Mouse (Mus musculus): ENCODE results near the gene Fam234b.

DNA sequence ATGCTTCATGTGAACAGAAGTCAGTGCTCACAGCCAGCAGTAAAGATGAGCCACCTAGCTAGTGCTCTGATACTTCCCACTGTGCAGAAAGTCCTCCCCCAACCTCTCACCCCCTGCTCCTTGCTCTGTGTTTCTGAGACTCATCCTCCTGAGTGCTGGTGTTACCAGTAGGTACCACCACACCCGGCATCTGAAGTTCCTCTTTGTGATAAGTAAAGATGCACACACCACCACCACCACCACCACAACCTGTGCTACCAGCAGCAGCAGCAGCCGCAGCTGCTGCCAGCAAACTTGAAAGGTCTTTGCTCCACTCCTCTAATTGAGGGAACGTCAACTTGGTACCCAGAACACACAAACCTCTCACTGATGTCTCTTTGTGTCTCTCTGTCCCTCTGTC lies 69.4 kb downstream of the Fam234b start:
- no peak for TF ChIP-seq ZC3H11A (IDR thresholded peaks at IDR 0.05; ENCODE audit: borderline replicate concordance, low read depth, low read length)
- TF ChIP-seq ZNF384 (IDR thresholded peaks at IDR 0.05; ENCODE audit: low read depth, low read length): no peak
